Mouse (Mus musculus) thymus, adult 2 months (tissue): Measurements from ENCODE around the gene Micall2.

Experiments used
- CTCF ChIP-seq: fragments of 200-500 bp; IDR thresholded peaks from 2 replicates; pipeline ENCODE4 v1.5.1; 2012; ENCODE audit warnings: mild to moderate bottlenecking, control low read depth, low read length, moderate library complexity, borderline replicate concordance; ENCODE audit not compliant: control insufficient read depth, poor library complexity, insufficient read depth; ENCODE audit errors: extremely low read depth
- POLR2A ChIP-seq: fragments of 200-500 bp; IDR thresholded peaks from 2 replicates; pipeline ENCODE4 v1.6.1; 2012; ENCODE audit warnings: mild to moderate bottlenecking, low read length, control low read depth, moderate library complexity; ENCODE audit not compliant: control insufficient read depth, poor library complexity, insufficient read depth; ENCODE audit errors: extremely low read depth

GRCm38 (mm10) chr5:139738592-139739315 is 2.6 kb upstream of the Micall2 start:
- TF ChIP-seq CTCF, result no peak
- TF ChIP-seq POLR2A, result no peak
